In genomic region chr2:91243416-91243815, GRCm38 (mm10) we compare ENCODE assay signal across 9 mouse cellular contexts. TPM values are rescaled to one million over a fixed set of nuclear protein-coding genes. Genes with fewer than 3 reads are reported as not detected.
DNase-seq lines count a peak whose midpoint lies in the region; ATAC-seq and TF ChIP-seq lines count a peak whose summit lies in the region.
"Had no signal": no experiment of that assay in that cellular context is flagged by ENCODE, and none has a peak within 500 bp of the region (broad histone marks: within the 10 kb centered on the region; RNA-seq: fewer than 3 reads in every experiment).

No protein-coding gene starts in this region.

- no peak overlapping the region for H3K4me2 ChIP-seq in embryonic facial prominence, embryonic 15.5 days (replicated peaks)
- H3K4me2 ChIP-seq in intestine, postnatal 0 days (replicated peaks; ENCODE audit: low read depth): no peak overlapping the region
- no peak overlapping the region for H3K4me2 ChIP-seq in kidney, embryonic 16.5 days (replicated peaks; ENCODE audit: low read depth, low read length)

- H3K27ac ChIP-seq in embryonic facial prominence, embryonic 15.5 days (replicated peaks): peak overlapping the region; percentile 60; the same call in 1 of the 2 replicates
- no peak overlapping the region for H3K27ac ChIP-seq in intestine, postnatal 0 days (ENCODE audit: low read depth, low read length)
- no peak overlapping the region for H3K27ac ChIP-seq in kidney, embryonic 16.5 days (ENCODE audit: low read length)

- no peak for TF ChIP-seq CTCF in intestine, postnatal 0 days (IDR thresholded peaks at IDR 0.05; ENCODE audit: low read depth)

- DNase-seq in cerebellum, adult 18-20 months: peak; percentile 53 to 60
- no peak for DNase-seq in cerebellum, postnatal 4 days (ENCODE audit: low spot score in 2 of 2)
- peak; percentile 86 for DNase-seq in 3T3-L1 (ENCODE audit: low read depth, low spot score)
- peak; percentile 63 to 92 for DNase-seq in left cerebral cortex, postnatal 25 days (ENCODE audit: low spot score in 2 of 2)
- DNase-seq in urinary bladder, postnatal 14 days (ENCODE audit: low spot score): no peak
- DNase-seq: heart, postnatal 10 days had no signal

- H3K36me3 ChIP-seq in embryonic facial prominence, embryonic 15.5 days: no peaks in the 10 kb centered on the region
- H3K36me3 ChIP-seq in intestine, postnatal 0 days (ENCODE audit: control insufficient read depth, insufficient read depth): no peaks in the 10 kb centered on the region
- no peaks in the 10 kb centered on the region for H3K36me3 ChIP-seq in kidney, embryonic 16.5 days (ENCODE audit: insufficient read depth, low read length)

- H3K4me1 ChIP-seq in embryonic facial prominence, embryonic 15.5 days: no peaks in the 10 kb centered on the region
- H3K4me1 ChIP-seq in intestine, postnatal 0 days (replicated peaks; ENCODE audit: control insufficient read depth, insufficient read depth, low read length): no peaks in the 10 kb centered on the region
- H3K4me1 ChIP-seq in kidney, embryonic 16.5 days (ENCODE audit: insufficient read depth, low read length): no peaks in the 10 kb centered on the region

- H3K4me3 ChIP-seq in embryonic facial prominence, embryonic 15.5 days (replicated peaks): no peak overlapping the region
- no peak overlapping the region for H3K4me3 ChIP-seq in intestine, postnatal 0 days (ENCODE audit: low read depth, low read length)
- H3K4me3 ChIP-seq in kidney, embryonic 16.5 days (ENCODE audit: low read length): no peak overlapping the region

- intact Hi-C loops in left cerebral cortex, postnatal 25 days (cut with DNase I): no loop called here

- no peak overlapping the region for H3K9ac ChIP-seq in embryonic facial prominence, embryonic 15.5 days
- no peak overlapping the region for H3K9ac ChIP-seq in intestine, postnatal 0 days (ENCODE audit: low read depth, low read length)
- no peak overlapping the region for H3K9ac ChIP-seq in kidney, embryonic 16.5 days (replicated peaks; ENCODE audit: low read length)

- no peaks in the 10 kb centered on the region for H3K27me3 ChIP-seq in embryonic facial prominence, embryonic 15.5 days
- no peaks in the 10 kb centered on the region for H3K27me3 ChIP-seq in intestine, postnatal 0 days (replicated peaks; ENCODE audit: control insufficient read depth, insufficient read depth, low read length)
- H3K27me3 ChIP-seq in kidney, embryonic 16.5 days (ENCODE audit: insufficient read depth, low read length): no peaks in the 10 kb centered on the region

- WGBS in embryonic facial prominence, embryonic 15.5 days: 40% methylated on average over 3 of the region's 3 CpGs
- 68% methylated on average over 3 of the region's 3 CpGs for WGBS in intestine, postnatal 0 days
- WGBS in kidney, embryonic 16.5 days: 65% methylated on average over 3 of the region's 3 CpGs

- H3K9me3 ChIP-seq in embryonic facial prominence, embryonic 15.5 days (replicated peaks): no peaks in the 10 kb centered on the region
- no peaks in the 10 kb centered on the region for H3K9me3 ChIP-seq in intestine, postnatal 0 days (ENCODE audit: control insufficient read depth)
- H3K9me3 ChIP-seq in kidney, embryonic 16.5 days (ENCODE audit: low read length): no peaks in the 10 kb centered on the region

- peak; percentile 77 for ATAC-seq in embryonic facial prominence, embryonic 15.5 days (ENCODE audit: insufficient number of reproducible peaks, low FRiP score, low TSS enrichment, low read depth)
- no peak for ATAC-seq in intestine, postnatal 0 days
- no peak for ATAC-seq in kidney, embryonic 16.5 days (ENCODE audit: low FRiP score, low TSS enrichment)

RNA-seq across cellular contexts. Expression of gene Ddb2, which starts 6.6 kb away (rescaled TPM):
- polyA plus RNA-seq in embryonic facial prominence, embryonic 15.5 days (2015; fragmentation: Nextera tagmentation; extraction: Ambion mirVana): 18.7 and 19.9 TPM in 2 replicates
- total RNA-seq in left cerebral cortex, postnatal 25 days (2021): 10 to 100 TPM; 10.6 to 11.9 TPM
- 4.4 and 6.1 TPM in 2 replicates for polyA plus RNA-seq in intestine, postnatal 0 days (2015; fragmentation: Nextera tagmentation; extraction: Ambion mirVana)
- polyA plus RNA-seq in kidney, embryonic 16.5 days (2015; fragmentation: Nextera tagmentation; extraction: Ambion mirVana): 16.2 and 20.6 TPM in 2 replicates

RNA-seq across cellular contexts. Expression of gene Pacsin3, which starts 12.3 kb away (rescaled TPM):
- polyA plus RNA-seq in embryonic facial prominence, embryonic 15.5 days (2015; fragmentation: Nextera tagmentation; extraction: Ambion mirVana): 55.1 and 62.8 TPM in 2 replicates
- 10 to 100 TPM; 33.6 to 40.5 TPM for total RNA-seq in left cerebral cortex, postnatal 25 days (2021)
- polyA plus RNA-seq in intestine, postnatal 0 days (2015; fragmentation: Nextera tagmentation; extraction: Ambion mirVana): 6.5 and 7.3 TPM in 2 replicates
- polyA plus RNA-seq in kidney, embryonic 16.5 days (2015; fragmentation: Nextera tagmentation; extraction: Ambion mirVana): 47.7 and 49.6 TPM in 2 replicates

RNA-seq across cellular contexts. Expression of gene Arfgap2, which starts 21.4 kb away (rescaled TPM):
- polyA plus RNA-seq in embryonic facial prominence, embryonic 15.5 days (2015; fragmentation: Nextera tagmentation; extraction: Ambion mirVana): 83.0 and 83.4 TPM in 2 replicates
- 10 to 100 TPM; 71.8 to 74.1 TPM for total RNA-seq in left cerebral cortex, postnatal 25 days (2021)
- polyA plus RNA-seq in intestine, postnatal 0 days (2015; fragmentation: Nextera tagmentation; extraction: Ambion mirVana): 37.6 and 39.0 TPM in 2 replicates
- polyA plus RNA-seq in kidney, embryonic 16.5 days (2015; fragmentation: Nextera tagmentation; extraction: Ambion mirVana): 92.9 and 96.5 TPM in 2 replicates

RNA-seq across cellular contexts. Expression of gene Acp2, which starts 40.7 kb away (rescaled TPM):
- 24.2 and 28.3 TPM in 2 replicates for polyA plus RNA-seq in embryonic facial prominence, embryonic 15.5 days (2015; fragmentation: Nextera tagmentation; extraction: Ambion mirVana)
- total RNA-seq in left cerebral cortex, postnatal 25 days (2021): 10 to 100 TPM; 49.7 to 51.4 TPM
- 20.4 and 20.5 TPM in 2 replicates for polyA plus RNA-seq in intestine, postnatal 0 days (2015; fragmentation: Nextera tagmentation; extraction: Ambion mirVana)
- polyA plus RNA-seq in kidney, embryonic 16.5 days (2015; fragmentation: Nextera tagmentation; extraction: Ambion mirVana): 28.8 and 29.7 TPM in 2 replicates

RNA-seq across cellular contexts. Expression of gene Nr1h3, which starts 40.8 kb away (rescaled TPM):
- polyA plus RNA-seq in embryonic facial prominence, embryonic 15.5 days (2015; fragmentation: Nextera tagmentation; extraction: Ambion mirVana): 1.8 and 1.9 TPM in 2 replicates
- 1 to 10 TPM; 2.7 to 5.7 TPM for total RNA-seq in left cerebral cortex, postnatal 25 days (2021)
- 22.7 TPM in 2 replicates for polyA plus RNA-seq in intestine, postnatal 0 days (2015; fragmentation: Nextera tagmentation; extraction: Ambion mirVana)
- polyA plus RNA-seq in kidney, embryonic 16.5 days (2015; fragmentation: Nextera tagmentation; extraction: Ambion mirVana): 3.5 and 4.6 TPM in 2 replicates

Comparison
In these comparisons a context has a peak if more than half of its experiments do, and no peak if none do; other contexts are left out.
1. DNase-seq: peak in cerebellum, adult 18-20 months (2 of 2), 3T3-L1 (single experiment) and left cerebral cortex, postnatal 25 days (2 of 2); none in cerebellum, postnatal 4 days (0 of 2) and urinary bladder, postnatal 14 days (single experiment).